Mouse (Mus musculus): Measurements from ENCODE around the gene Snapc3. TPM values are rescaled to one million over a fixed set of nuclear protein-coding genes. Genes with fewer than 3 reads are reported as not detected.

Snapc3 gene
- polyA plus RNA-seq, 1 experiment, result 13.4 TPM

DNA sequence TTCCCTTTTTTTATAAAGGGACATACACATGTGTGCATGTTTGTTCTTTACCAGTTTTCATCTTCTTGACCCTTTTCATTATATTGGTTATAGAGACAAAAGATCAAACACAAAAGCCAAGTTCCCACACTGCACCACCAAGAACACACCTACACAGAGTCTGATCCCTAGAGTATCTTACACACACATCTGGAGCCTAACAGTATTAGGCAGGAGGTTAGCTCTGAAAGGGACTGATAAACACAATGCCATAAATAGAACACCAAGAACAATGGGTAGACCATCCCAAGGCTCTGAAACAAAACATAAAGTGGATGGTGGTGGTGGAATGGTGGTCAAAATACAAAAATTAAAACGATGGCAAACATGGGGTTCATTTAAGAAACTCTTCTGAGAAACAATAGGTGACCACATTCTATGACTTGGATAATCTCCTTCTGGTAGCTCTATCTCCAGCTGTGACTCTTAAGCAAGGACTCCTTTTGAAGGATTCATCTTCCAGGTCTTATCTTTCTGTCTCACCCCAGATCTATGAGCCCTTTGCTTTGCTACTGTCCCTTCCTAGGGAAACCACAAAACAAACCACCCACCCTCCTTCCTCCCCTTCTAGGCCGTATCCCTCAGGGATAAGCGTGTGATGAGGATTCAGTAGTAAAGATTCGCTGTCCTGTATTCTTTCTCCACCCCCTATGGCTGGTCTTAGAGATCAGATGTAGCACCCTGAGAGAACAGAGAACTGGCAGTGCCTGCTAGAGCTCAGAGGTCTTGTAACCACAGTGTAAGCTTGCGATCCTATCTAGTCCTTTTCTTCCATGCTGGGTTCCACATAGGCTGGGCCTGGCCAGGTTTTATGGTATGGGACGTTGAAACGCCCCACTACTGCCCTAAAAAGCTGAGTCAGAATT lies 16.6 kb upstream of the Snapc3 start:
- no peak for TF ChIP-seq GATA1 (IDR thresholded peaks at IDR 0.05; ENCODE audit: low read length)

DNA sequence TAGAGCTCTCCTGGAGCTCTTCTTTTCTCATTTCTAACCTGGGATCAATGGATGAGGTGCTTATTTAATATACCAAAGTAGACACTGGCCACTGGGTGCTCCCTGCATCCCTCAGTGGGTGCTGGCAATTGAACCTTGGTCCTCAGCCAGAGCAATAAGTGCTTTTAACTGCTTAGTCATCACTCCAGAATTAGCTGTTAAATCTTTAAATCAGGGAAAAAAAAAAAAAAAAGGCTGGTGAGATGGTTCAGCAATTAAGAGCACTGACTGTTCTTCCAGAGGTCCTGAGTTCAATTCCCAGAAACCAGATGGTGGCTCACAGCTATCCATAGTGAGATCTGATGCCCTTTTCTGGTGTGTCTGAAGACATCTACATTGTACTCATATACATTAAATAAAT lies 15.8 kb upstream of the Snapc3 start:
- TF ChIP-seq GATA1 (IDR thresholded peaks at IDR 0.05; ENCODE audit: low read length), result no peak

DNA sequence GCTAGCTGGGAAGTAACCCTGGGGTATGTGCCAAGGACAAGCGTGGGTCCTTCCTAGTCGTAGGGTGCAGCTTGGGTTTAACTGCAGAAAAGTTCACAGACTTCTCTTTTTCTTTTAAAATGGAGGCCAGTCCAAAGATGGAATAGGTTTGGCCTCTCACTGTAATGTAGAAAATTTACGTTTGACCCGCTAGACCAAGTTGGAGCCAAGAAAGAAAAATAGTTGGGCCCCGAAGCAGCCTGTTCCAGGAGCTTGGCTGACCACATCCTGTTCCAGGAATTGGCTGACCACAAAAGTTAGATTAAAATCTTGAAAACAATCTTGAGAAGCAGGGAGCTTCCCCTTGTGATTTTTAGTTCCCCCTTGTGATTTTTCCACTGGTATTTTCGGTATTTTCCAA lies 9.8 kb upstream of the Snapc3 start:
- TF ChIP-seq GATA1 (IDR thresholded peaks at IDR 0.05; ENCODE audit: low read length), result no peak

DNA sequence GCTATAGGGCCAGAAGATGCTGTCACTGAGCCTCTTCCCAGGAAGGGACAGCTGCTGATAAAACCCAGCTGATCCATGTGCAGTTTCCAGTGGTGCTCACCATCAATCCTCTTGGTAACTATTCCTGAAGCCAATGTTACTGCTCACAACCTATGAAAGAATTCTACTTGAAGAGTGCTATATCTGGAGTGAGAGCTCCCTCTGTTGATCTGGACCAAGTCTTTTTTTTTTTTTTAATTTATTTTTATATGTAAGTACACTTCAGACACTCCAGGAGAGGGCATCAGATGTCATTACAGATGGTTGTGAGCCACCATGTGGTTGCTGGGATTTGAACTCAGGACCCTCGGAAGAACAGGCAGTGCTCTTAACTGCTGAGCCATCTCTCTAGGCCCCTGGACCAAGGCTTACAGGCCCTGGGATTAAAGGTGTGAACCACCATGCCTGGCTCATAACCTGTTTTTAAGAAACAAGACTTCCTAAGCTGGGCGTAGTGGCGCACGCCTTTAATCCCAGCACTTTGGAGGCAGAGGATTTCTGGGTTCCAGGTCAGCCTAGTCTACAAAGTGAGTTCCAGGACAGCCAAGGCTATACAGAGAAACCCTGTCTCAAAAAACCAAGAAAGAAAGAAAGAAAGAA lies 7.5 kb upstream of the Snapc3 start:
- no peak for TF ChIP-seq GATA1 (IDR thresholded peaks at IDR 0.05; ENCODE audit: low read length)

DNA sequence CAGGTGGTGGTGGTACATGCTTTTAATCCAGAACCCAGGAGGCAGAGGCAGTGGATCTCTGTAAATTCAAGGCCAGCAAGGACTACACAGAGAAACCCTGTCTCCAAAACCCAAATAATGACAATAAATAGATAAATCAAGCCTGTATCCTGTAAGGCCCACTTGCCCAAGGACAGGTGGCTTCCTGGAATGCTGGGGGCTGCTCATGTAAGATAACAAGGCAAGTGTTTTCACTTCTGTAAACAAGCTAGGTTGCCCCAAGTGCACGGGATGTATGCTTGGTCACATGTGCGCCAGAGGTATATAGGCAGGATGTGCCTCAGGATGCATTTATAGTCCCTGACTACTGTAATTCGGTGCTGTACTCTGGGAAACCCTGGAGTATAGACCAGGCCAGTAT lies 5.5 kb upstream of the Snapc3 start:
- no peak for TF ChIP-seq GATA1 (IDR thresholded peaks at IDR 0.05; ENCODE audit: low read length)

DNA sequence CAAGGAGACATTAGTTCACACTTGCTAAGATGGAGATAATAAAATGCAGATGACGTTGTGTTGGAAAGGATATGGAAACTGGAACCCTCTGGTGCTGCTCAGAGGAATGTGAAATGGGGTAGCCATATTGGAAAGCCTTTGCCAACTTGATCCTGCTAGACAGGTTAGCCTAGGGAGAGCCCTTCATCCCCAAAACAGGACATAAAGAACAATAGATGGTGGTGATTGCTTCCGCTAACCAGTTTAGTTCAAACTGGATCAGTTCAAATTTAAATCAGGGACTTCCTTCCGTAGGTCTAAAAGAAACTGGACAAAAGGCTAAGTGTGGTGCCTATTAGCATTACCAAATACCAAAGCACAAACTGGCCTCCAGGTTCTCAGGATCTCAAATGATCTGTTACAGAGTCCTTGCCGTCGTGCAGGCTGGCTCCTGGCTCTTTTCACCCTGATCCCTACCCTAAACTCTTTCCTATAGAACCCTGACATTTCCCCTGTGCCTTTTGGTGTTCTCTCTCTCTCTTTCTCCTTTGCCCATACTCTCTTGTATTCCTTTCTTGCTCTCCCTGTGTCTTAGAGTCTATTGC lies 3.2 kb upstream of the Snapc3 start:
- TF ChIP-seq GATA1 (IDR thresholded peaks at IDR 0.05; ENCODE audit: low read length), result no peak

DNA sequence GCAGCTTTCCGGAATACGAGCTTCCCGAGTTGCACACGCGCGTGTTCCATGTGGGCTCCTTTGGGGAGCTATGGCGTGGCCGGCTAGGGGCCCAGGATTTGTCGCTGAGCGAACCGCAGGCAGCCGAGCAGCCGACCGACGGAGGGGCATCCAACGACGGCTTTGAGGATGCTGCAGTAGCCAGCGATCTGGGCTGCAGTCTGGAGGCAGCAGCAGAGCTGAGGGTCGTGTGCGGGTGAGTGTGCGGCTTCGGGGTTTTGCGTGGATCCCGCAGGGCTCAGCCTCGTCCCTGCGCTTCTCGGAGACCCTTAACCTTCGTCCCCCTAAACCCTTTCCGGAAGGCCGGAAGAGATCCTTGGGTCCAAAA lies 279 bp downstream of the Snapc3 start:
- no peak for TF ChIP-seq GATA1 (IDR thresholded peaks at IDR 0.05; ENCODE audit: low read length)

DNA sequence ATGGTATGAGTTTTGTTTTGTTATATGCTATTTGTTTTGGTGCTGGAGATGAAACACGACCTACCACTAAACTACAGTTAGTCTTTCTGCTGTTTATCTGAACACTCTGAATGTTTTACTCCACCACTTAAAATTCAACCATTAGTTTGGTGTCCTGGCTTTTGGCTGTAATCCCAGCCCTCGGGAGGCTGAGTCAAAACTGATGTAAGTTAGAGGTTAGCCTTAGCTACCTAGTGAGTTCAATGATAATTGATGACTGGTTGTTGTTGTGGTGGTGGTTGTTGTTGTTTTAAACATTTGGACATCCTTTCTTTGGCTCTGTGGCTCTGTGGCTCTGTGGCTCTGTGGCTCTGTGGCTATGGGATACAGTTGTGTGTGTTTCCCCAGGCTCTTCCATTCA lies 1.3 kb downstream of the Snapc3 start:
- TF ChIP-seq GATA1 (IDR thresholded peaks at IDR 0.05; ENCODE audit: low read length), result no peak

DNA sequence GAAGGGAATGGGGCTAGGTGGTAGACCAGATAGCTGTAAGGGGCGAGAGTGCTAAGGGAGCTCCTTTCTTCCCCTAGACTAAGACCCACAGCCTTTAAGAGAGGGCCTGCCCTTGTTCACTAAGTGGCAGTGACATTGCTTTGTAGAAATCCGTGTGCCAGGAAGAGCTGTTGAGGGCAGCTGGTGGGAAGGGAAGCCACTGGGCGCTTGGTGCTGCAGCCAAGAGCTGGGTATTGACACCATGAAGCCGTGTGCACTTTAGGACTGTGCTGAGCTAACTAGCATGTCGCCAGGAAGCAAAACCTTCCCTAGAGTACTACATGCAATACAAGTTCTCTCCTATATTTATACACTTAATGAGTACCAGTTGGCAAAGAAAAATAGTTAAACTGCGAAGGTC lies 6.1 kb downstream of the Snapc3 start:
- TF ChIP-seq GATA1 (IDR thresholded peaks at IDR 0.05; ENCODE audit: low read length), result no peak

DNA sequence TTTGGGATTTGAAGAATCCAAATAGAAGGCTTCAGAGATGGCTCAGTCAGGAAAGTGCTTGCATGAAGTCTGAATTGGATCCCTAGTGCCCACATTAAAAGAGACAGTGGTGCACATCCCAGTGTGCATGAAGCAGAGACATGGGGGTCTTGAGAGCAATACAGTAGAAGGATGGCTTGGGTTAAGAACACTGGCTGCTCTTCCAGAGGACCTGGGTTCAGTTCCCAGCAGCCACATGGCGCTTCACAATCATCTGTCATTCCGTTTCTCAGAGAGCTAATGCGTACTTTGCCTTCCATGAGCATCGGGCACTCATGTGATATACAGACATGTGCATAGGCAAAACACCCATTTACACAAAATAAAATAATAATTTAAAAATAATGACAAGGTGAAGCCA lies 7.6 kb downstream of the Snapc3 start:
- TF ChIP-seq GATA1 (IDR thresholded peaks at IDR 0.05; ENCODE audit: low read length), result no peak

DNA sequence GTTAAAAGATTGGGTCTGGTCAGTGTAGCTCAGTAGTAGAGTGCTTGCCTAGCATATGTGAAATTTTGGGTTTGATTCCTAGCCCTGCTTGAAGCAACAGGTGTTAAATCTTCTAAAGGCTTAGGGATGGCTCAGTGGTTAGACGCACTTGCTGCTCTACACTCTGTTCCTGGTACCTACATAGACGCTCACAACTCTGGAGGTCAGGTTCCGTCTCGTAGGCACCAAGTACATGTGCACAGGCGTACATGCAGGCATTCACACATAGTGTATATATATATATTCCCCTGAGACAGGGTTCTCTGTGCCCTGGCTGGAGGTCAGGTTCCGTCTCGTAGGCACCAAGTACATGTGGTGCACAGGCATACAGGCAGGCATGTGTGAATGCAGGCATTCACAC lies 9.6 kb downstream of the Snapc3 start:
- TF ChIP-seq GATA1 (IDR thresholded peaks at IDR 0.05; ENCODE audit: low read length), result no peak

DNA sequence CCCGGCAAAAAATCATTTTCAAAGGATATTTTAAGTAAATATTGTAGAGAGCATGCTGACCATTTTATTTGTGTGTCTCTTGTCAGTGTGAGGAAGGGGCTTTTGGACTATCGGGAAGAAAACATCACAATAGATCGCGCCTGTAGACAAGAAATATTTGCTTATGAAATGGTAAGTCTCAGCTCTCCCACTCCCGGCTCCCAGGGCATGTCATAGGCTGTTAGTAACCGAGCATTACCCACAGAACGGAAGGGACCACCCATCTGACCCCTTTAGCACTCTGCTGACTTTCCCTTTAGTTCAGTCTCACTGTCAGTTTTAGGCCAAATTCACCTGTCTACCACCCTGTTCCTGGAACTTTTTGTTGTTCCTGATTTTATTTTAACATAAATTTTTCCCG lies 10.2 kb downstream of the Snapc3 start:
- TF ChIP-seq GATA1 (IDR thresholded peaks at IDR 0.05; ENCODE audit: low read length), result no peak

DNA sequence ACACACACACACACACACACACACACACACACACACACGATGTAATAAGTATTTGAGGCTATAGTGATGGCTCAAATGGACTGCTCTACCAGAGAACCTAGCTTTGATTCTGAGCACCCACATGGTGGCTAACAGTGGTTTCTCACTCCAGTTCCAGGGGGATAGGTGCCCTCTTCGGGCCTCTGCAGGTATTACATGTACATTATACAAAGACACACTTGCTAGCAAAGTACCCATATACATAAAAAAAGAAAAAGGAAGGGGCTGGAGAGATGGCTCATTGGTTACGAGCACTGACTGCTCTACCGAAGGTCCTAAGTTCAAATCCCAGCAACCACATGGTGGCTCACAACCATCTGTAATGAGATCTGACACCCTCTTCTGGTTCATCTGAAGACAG lies 11.3 kb downstream of the Snapc3 start:
- no peak for TF ChIP-seq GATA1 (IDR thresholded peaks at IDR 0.05; ENCODE audit: low read length)

DNA sequence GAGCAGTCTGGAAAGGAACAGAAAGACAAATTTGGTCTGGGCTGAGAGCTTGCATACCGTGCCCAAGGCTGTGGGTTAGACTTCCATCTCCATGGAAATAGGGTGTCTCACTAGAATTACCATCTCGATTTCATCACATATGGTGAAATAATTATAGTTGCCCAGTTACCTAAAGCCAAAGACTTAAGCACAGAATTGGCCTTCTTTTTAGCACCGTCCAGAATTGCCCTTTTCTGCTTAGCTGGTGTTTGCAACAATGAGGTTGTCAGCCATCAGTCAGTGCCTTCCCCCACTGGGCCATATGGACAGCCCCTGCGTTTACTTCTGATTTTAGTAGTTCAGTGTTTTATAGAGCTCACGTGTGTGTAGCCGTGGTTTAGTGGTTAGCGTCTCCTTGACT lies 14.4 kb downstream of the Snapc3 start:
- TF ChIP-seq GATA1 (IDR thresholded peaks at IDR 0.05; ENCODE audit: low read length), result no peak

DNA sequence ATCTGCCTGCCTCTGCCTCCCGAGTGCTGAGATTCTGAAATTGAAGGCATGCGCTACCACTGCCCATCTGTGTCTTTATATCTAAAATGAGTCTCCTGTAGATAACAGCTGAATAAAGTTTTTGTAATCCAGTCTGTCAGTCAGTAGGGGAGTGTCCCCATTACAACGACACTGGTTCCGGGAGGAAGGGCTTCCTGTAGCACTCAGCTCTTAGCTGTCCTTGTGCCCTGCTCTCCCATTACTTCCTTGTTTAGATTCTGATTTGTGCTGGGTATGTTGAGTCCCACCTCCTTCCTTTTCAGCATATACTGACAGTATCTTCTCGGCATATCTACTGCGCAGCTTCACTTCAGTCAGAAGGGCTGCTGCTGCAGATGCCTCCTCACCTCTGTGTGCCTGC lies 15.4 kb downstream of the Snapc3 start:
- TF ChIP-seq GATA1 (IDR thresholded peaks at IDR 0.05; ENCODE audit: low read length), result no peak

DNA sequence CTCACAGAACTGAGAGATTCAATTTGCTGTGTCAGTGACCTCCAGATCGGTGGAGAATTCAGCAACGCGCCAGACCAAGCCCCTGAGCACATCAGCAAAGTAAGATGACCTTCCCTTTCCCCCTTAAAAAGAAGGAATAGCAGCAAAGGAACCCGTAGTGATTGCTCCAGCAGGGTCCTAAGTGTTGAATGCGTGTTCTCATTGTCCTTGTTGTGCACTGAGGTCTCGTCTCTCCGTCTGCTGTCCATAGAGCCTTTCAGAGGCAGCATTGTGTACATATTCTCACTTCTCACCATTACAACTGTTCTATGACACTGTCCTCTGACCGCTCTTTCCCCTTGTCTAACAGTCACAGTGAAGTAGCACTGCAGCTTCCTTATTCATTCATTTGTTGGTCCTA lies 18.9 kb downstream of the Snapc3 start:
- no peak for TF ChIP-seq GATA1 (IDR thresholded peaks at IDR 0.05; ENCODE audit: low read length)

DNA sequence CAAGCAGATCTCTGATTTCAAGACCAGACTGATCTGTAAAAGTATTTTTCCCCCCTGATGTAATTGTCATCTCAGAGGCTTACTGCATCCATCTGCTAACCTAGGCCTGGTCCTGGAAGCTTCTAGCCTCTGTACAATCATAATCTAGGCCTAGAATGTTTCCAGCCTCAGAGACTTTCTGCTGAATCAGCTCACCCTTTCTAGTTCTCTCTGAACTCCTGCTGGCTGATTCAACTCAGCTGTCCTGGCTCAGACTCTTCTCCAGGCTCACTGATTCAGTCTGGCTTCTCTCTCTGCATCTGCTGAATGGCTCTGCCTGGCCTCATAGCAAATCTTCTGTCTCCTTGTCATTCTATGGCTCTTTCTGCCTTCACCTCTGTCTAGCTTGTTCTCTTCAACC lies 20.6 kb downstream of the Snapc3 start:
- TF ChIP-seq GATA1 (IDR thresholded peaks at IDR 0.05; ENCODE audit: low read length), result no peak
